Mouse (Mus musculus) embryo, embryonic 11 days (tissue): Measurements from ENCODE around the gene Ssh3.
A peak's percentile ranks its signal among the peaks of the same experiment; 100 is the strongest.

ENCODE experiments used
- DNase-seq: peaks from one replicate; pipeline ENCODE4 v3.0.0-alpha.2; 2015

Gene Ssh3

GRCm38 (mm10) chr19:4268566-4269361 is at the start of gene Ssh3:
Gene Ssh3 (minus strand): TSS chr19:4269180.
- peak; percentile 46 for DNase-seq

- no peak for DNase-seq
Measured at GRCm38 (mm10) chr19:4317181-4317580, 48.2 kb upstream of the Ssh3 start.

GRCm38 (mm10) chr19:4315223-4315944 is 46.4 kb upstream of the Ssh3 start:
- no peak for DNase-seq

- peak; percentile 84 for DNase-seq
Measured at GRCm38 (mm10) chr19:4309776-4310185, 40.8 kb upstream of the Ssh3 start.

- no peak for DNase-seq
Measured at GRCm38 (mm10) chr19:4309302-4309701, 40.3 kb upstream of the Ssh3 start.

- DNase-seq, result peak; percentile 87
Measured at GRCm38 (mm10) chr19:4306190-4306577, 37.2 kb upstream of the Ssh3 start, which contains the start of gene Grk2. Gene Grk2 (minus strand): TSS chr19:4306222.

- DNase-seq, result peak; percentile 78
Measured at GRCm38 (mm10) chr19:4305491-4306189, 36.7 kb upstream of the Ssh3 start.

- no peak for DNase-seq
Measured at GRCm38 (mm10) chr19:4304871-4305321, 35.9 kb upstream of the Ssh3 start.

- no peak for DNase-seq
Measured at GRCm38 (mm10) chr19:4304251-4304821, 35.4 kb upstream of the Ssh3 start.

GRCm38 (mm10) chr19:4303640-4303995 is 34.6 kb upstream of the Ssh3 start:
- DNase-seq, result no peak

- DNase-seq, result no peak
Measured at GRCm38 (mm10) chr19:4302936-4303639, 34.1 kb upstream of the Ssh3 start.

- peak; percentile 48 for DNase-seq
Measured at GRCm38 (mm10) chr19:4301735-4302651, 33.0 kb upstream of the Ssh3 start.

- DNase-seq, result no peak
Measured at GRCm38 (mm10) chr19:4300852-4301734, 32.1 kb upstream of the Ssh3 start.

- no peak for DNase-seq
Measured at GRCm38 (mm10) chr19:4300271-4300704, 31.3 kb upstream of the Ssh3 start.

GRCm38 (mm10) chr19:4299574-4300270 is 30.7 kb upstream of the Ssh3 start:
- DNase-seq, result no peak

- DNase-seq, result no peak
Measured at GRCm38 (mm10) chr19:4299126-4299525, 30.1 kb upstream of the Ssh3 start.

- no peak for DNase-seq
Measured at GRCm38 (mm10) chr19:4298322-4299121, 29.5 kb upstream of the Ssh3 start.

- DNase-seq, result no peak
Measured at GRCm38 (mm10) chr19:4297851-4298250, 28.9 kb upstream of the Ssh3 start.

- no peak for DNase-seq
Measured at GRCm38 (mm10) chr19:4296611-4297010, 27.6 kb upstream of the Ssh3 start.
